Mouse (Mus musculus) CD4-positive, CD25-positive, alpha-beta regulatory T cell, adult 9 weeks (primary cell): ENCODE data around the gene Frmd4a. TPM values are rescaled to one million over a fixed set of nuclear protein-coding genes. Genes with fewer than 3 reads are reported as not detected.

Experiments
- polyA plus RNA-seq: library from polyadenylated mRNA; unstranded; fragments of 100-300 nt; shearing (Covaris generic); gene quantifications from one replicate; pipeline ENCODE4 v1.2.1, GENCODE M21; 2017

Gene Frmd4a
- polyA plus RNA-seq, result 1.3 TPM

DNA sequence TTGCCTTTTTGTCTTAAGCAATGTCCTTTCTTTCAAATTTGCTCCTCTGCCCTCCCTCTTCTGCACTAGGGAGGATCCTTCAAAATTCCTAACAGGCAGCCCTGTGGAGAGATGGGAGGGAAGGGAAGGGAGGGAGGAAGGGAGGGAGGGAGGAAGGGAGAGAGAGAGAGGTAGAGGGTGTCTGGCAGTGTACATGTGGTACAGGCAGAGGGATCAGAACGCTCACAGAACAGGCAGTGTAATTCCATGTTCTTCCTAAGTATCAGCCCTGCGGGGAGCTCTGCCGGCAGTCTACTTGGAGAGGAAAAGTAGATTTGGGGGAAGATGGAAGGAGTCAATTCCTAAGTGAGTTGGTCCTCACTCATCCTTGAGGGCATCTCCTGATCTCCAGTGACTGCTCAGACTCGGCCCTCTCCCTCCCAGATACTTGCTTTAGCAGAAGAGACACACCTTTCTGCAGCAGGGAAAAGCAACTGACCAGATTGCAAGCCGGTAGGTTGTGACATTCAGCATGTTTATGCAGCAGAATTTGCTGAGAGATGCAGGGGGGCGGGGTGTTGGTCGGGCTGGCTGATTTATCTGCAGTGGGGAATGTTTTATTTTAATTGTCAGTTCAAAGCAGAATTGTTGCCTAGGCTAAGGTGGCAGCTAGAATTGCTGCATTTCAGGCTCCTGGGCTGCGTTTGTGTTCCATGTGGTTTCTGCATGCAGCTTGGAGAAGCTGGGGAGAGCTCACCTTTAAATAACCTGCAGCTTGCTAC lies at the start of gene Frmd4a:
Gene Frmd4a, plus strand, starts transcription at position 190 of the 761 bp plus-strand sequence.

GRCm38 (mm10) chr2:4651500-4652285 lies 634.2 kb downstream of the Frmd4a start, which contains the start of gene Prpf18:
Prpf18 (minus strand) TSS chr2:4652113.

